Mouse (Mus musculus): Measurements from ENCODE around the gene Arntl. TPM values are rescaled to one million over a fixed set of nuclear protein-coding genes. Genes with fewer than 3 reads are reported as not detected.

Gene Arntl
- polyA plus RNA-seq, 1 experiment from 2014 or later = 6.7 TPM

DNA sequence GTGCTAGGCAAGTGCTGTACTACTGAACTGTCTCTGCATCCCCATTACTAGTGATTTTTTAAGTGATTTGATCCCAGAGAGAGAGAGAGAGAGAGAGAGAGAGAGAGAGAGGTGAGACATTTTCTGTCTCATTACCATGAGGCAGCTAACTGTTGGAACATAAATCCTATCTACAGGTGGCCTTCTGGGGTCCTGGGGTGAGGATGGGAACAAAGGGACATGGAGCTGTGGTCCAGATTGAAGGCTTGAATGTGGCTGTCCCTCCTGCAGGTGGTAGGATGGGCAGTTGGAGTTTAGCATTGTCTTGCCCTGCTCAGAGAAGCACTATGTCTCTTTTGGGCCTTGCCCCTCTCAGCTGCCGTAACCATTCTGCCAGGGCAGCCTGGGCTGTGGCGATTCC, 63.7 kb downstream of the Arntl start:
- no peaks in the 10 kb centered on the region for H3K9me3 ChIP-seq (replicated peaks)
- H3K36me3 ChIP-seq (replicated peaks) = no peaks in the 10 kb centered on the region
- 68% methylated on average over 2 of the region's 2 CpGs for WGBS (ENCODE audit: insufficient replicate concordance)
- no peaks in the 10 kb centered on the region for H3K27me3 ChIP-seq
- H3K9ac ChIP-seq = no peak overlapping the region
- no peak overlapping the region for H3K4me2 ChIP-seq
- no peak for ATAC-seq (ENCODE audit: insufficient read depth)
- no peak overlapping the region for H3K4me3 ChIP-seq (replicated peaks)
- no peaks in the 10 kb centered on the region for H3K4me1 ChIP-seq (replicated peaks)
- H3K27ac ChIP-seq (replicated peaks) = no peak overlapping the region

DNA sequence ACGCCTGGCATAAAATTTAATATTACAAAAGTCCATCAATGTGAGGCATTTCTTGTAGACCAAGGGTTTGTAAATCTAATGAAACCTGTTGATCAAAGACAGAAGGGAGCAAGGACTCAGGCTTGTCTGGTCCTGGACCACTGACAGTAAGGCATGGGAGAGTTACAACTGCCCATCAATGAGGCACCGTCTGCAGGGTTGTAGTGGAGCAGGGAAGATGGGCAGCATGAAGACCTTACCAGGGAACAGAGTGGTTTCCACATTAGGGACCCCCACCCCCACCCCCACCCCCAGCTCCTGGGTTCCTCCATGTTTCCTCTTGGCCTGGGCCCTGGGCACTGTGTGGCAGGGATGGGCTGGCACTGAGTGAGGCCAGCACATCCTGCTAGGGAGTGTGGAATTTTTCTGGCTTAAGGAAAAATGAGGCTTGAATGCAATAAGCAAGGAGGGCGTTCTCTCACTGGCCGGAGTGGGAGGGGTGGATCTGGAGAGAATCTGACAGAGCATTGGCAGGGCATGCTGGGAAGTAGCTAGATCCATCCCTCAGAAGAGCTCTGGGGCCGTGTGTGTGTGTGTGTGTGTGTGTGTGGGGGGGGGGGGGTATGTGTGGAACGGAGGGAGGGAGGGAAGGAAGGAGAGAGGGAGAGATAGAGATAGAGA, 65.2 kb downstream of the Arntl start:
- ATAC-seq (ENCODE audit: insufficient read depth) = no peak
- Histone ChIP-seq H3K27ac (replicated peaks) (no peak overlapping the region), H3K4me2 (no peak overlapping the region), H3K36me3 (replicated peaks) (no peaks in the 10 kb centered on the region), H3K27me3 (no peaks in the 10 kb centered on the region), H3K9me3 (replicated peaks) (no peaks in the 10 kb centered on the region), H3K9ac (no peak overlapping the region), H3K4me3 (replicated peaks) (no peak overlapping the region), H3K4me1 (replicated peaks) (no peaks in the 10 kb centered on the region)
- 60% methylated on average over 6 of the region's 6 CpGs for WGBS (ENCODE audit: insufficient replicate concordance)

DNA sequence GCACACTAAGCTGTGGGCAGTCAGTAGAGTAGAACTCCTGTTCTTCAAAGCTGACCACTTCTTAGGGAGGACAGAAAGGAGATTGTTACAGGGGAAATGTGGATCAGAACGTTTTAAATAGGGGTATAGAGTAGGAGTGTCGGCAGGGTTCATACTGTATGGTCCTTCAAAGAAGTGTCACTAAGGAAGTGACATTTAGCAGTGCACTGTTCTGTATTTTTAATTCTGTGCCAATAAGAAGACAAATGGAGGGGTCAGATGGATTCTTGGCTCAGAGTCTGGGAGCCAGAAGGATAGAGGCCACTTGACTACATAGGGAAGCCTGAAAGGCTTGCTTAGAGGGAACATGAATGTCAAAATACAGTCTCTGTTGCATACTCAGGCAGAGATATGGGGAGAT, 70.0 kb downstream of the Arntl start:
- no peaks in the 10 kb centered on the region for H3K9me3 ChIP-seq (replicated peaks)
- no peak for ATAC-seq (ENCODE audit: insufficient read depth)
- H3K4me2 ChIP-seq = no peak overlapping the region
- no peaks in the 10 kb centered on the region for H3K4me1 ChIP-seq (replicated peaks)
- no peak overlapping the region for H3K27ac ChIP-seq (replicated peaks)
- H3K36me3 ChIP-seq (replicated peaks) = no peaks in the 10 kb centered on the region
- no peak overlapping the region for H3K9ac ChIP-seq
- H3K4me3 ChIP-seq (replicated peaks) = no peak overlapping the region
- H3K27me3 ChIP-seq = no peaks in the 10 kb centered on the region
- 56% methylated on average over 2 of the region's 2 CpGs for WGBS (ENCODE audit: insufficient replicate concordance)

DNA sequence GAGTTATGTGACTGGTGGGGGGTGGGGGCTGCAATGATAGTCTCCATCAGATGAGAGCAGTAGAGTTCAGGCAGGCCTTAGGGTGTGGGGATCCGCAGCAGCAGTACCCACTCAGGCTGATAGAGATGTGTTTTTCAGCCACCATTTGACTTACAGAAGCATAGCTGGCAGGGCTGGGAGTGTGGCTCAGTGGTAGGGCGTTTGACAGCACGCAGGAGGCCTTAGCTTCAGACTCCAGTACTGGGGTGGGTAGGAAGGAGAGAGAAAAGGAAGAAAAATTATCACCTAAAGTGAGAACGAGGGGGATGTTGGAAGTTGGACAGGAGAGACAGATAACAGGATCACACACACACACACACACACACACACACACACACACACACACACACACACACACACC, 71.2 kb downstream of the Arntl start:
- Histone ChIP-seq H3K27me3 (no peaks in the 10 kb centered on the region), H3K27ac (replicated peaks) (no peak overlapping the region), H3K4me3 (replicated peaks) (no peak overlapping the region), H3K9ac (no peak overlapping the region), H3K36me3 (replicated peaks) (peaks cover 5% of the 10 kb centered on the region), H3K4me1 (replicated peaks) (no peaks in the 10 kb centered on the region), H3K9me3 (replicated peaks) (no peaks in the 10 kb centered on the region), H3K4me2 (no peak overlapping the region)
- 62% methylated on average over 4 of the region's 4 CpGs for WGBS (ENCODE audit: insufficient replicate concordance)
- ATAC-seq (ENCODE audit: insufficient read depth) = no peak

DNA sequence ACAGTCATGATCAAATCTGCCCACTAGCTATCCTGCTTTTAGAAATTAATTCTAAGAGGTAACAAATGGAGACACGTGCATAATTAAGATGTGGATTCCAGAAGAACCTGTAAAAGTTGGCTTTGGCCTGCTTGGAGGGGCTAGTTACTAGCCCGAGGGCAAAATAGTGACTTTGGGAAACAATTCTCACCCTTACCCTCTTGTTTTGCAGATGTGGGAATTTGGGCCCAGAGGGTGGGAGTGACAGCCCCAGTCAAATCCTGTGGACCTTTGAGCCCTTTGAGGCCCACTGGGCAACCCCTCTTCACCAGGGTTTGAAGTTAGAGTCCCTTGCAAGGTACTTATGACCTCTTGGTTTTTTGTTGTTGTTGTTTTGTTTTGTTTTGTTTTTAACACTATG, 72.0 kb downstream of the Arntl start:
- 64% methylated on average over 2 of the region's 2 CpGs for WGBS (ENCODE audit: insufficient replicate concordance)
- Histone ChIP-seq H3K36me3 (replicated peaks) (peaks cover 8% of the 10 kb centered on the region), H3K27me3 (no peaks in the 10 kb centered on the region)

DNA sequence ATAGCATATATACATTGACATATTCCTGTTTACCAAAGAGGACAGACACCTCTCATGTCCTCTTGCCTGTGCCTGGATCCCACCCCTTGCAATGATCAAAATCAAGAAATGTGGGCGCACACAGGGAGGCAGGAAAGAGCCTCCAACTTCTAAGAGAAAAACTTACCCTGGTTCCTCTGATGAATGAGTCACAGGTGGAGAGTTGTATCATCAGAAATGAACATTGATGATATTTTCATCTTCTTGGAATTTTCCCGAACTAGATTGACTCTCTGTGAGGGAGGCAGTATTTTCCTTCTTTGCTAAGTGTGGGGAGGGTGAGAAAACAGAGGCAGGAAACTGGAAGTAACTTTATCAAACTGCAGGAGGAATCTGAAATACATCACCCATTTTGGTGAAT, 78.1 kb downstream of the Arntl start:
- Histone ChIP-seq H3K4me3 (replicated peaks) (no peak overlapping the region), H3K4me2 (no peak overlapping the region), H3K27ac (replicated peaks) (no peak overlapping the region), H3K4me1 (replicated peaks) (no peaks in the 10 kb centered on the region), H3K9me3 (replicated peaks) (no peaks in the 10 kb centered on the region), H3K27me3 (no peaks in the 10 kb centered on the region), H3K36me3 (replicated peaks) (peaks cover 11% of the 10 kb centered on the region), H3K9ac (no peak overlapping the region)
- WGBS (ENCODE audit: insufficient replicate concordance) = 56% methylated on average over 2 of the region's 2 CpGs
- no peak for ATAC-seq (ENCODE audit: insufficient read depth)

More for the DNA sequence above, 72.0 kb downstream of the Arntl start:
- Histone ChIP-seq H3K27ac (replicated peaks) (no peak overlapping the region), H3K9me3 (replicated peaks) (no peaks in the 10 kb centered on the region), H3K9ac (no peak overlapping the region), H3K4me1 (replicated peaks) (no peaks in the 10 kb centered on the region), H3K4me3 (replicated peaks) (no peak overlapping the region), H3K4me2 (no peak overlapping the region)
- ATAC-seq (ENCODE audit: insufficient read depth) = no peak

DNA sequence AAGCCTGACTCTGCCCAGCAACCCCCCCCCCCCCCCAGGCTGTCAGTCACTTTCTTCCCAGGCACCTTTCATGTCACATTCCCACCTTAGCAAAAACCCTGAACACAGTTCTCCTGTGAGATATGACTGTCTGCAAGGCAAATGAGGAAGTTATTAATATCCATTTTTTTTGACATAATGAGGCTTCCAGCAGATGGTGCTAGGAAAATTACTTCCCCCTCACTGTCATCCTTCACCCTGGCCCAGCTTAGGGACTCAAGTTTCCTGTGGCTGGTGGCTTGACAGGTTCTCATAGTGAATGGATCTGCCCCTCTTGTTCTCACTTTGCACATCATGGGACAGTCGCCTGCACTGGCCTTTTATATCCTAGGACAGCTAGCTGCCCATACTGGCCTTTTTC, 81.9 kb downstream of the Arntl start:
- H3K9me3 ChIP-seq (replicated peaks) = no peaks in the 10 kb centered on the region
- WGBS (ENCODE audit: insufficient replicate concordance) = 44% methylated on average over 1 of the region's 1 CpGs
- H3K4me3 ChIP-seq (replicated peaks) = no peak overlapping the region
- no peak overlapping the region for H3K4me2 ChIP-seq
- H3K4me1 ChIP-seq (replicated peaks) = peaks cover 11% of the 10 kb centered on the region
- H3K36me3 ChIP-seq (replicated peaks) = 0 out of 2 replicates have a peak, but pooled peaks cover 3% of the 10 kb centered on the region
- no peak overlapping the region for H3K9ac ChIP-seq
- H3K27me3 ChIP-seq = no peaks in the 10 kb centered on the region
- ATAC-seq (ENCODE audit: insufficient read depth) = no peak
- no peak overlapping the region for H3K27ac ChIP-seq (replicated peaks)

DNA sequence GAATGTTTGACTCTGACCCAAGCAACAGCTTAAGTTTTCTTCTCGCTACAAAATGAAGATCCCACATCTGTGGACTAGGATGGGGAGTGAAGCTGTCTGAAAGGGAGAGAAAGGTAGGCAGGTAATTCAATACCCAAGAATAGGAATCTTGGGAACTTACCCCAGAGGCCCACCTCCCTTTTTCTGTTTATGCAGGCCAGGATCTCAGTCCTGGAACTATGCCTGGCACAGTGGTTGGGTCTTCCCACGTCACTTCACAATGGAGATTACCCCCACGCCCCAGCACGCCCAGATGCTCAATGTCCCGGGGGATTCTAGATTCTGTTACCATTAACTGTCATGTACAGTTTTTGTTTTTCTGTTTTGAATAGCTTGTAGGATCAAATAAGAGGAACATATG, 84.5 kb downstream of the Arntl start:
- no peak overlapping the region for H3K4me3 ChIP-seq (replicated peaks)
- no peak overlapping the region for H3K9ac ChIP-seq
- H3K27me3 ChIP-seq = no peaks in the 10 kb centered on the region
- no peak overlapping the region for H3K27ac ChIP-seq (replicated peaks)
- no peak overlapping the region for H3K4me2 ChIP-seq
- H3K4me1 ChIP-seq (replicated peaks) = peaks cover 33% of the 10 kb centered on the region
- no peak for ATAC-seq (ENCODE audit: insufficient read depth)
- H3K9me3 ChIP-seq (replicated peaks) = no peaks in the 10 kb centered on the region
- WGBS (ENCODE audit: insufficient replicate concordance) = 68% methylated on average over 5 of the region's 5 CpGs
- no peaks in the 10 kb centered on the region for H3K36me3 ChIP-seq (replicated peaks)

DNA sequence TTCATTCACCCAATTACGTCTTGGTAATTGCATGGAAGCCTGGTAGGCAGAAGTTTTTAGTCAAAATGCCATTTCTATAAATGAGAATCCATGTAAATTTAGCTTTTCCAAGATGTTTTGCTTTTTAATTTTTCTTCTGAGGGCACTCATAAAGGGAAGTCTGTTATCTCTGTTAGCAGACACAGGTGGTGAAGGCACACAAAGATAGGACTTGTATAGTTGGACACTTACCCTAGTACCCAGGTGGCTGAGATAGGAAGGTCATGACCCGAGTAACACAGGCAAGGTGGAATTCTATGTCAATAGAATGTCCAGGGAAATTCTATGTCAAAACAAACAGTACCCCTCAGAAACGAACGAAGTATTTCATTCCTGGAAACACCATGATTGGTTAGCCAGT, 84.9 kb downstream of the Arntl start:
- Histone ChIP-seq H3K36me3 (replicated peaks) (no peaks in the 10 kb centered on the region), H3K4me1 (replicated peaks) (peaks cover 37% of the 10 kb centered on the region), H3K9me3 (replicated peaks) (no peaks in the 10 kb centered on the region), H3K27ac (replicated peaks) (no peak overlapping the region), H3K9ac (no peak overlapping the region), H3K4me3 (replicated peaks) (no peak overlapping the region), H3K27me3 (no peaks in the 10 kb centered on the region), H3K4me2 (no peak overlapping the region)
- ATAC-seq (ENCODE audit: insufficient read depth) = peak; percentile 51; the same call in 1 of the 2 replicates
- WGBS (ENCODE audit: insufficient replicate concordance) = 43% methylated on average over 4 of the region's 4 CpGs

DNA sequence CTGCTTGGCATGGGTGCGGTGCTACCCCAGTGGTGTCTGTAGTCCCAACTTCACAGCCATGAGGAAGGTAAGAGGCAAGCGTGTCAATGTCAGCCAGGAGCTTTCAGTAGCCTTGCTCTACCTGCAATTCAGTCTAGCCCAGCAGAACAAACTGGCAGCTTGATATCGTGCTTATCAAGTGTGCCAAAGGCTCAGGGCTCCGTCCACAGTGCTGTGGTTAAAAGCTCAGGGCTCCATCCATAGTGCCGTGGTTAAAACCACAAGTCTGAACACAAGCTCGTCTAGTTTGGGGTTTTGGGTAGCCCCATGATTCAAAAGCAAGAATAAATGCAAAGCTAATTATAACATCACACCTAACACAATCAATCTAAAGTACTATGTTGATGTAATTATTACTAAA, 87.3 kb downstream of the Arntl start:
- peak; percentile 56 for ATAC-seq (ENCODE audit: insufficient read depth)
- Histone ChIP-seq H3K4me3 (replicated peaks) (no peak overlapping the region), H3K27ac (replicated peaks) (peak overlapping the region; percentile 49)

DNA sequence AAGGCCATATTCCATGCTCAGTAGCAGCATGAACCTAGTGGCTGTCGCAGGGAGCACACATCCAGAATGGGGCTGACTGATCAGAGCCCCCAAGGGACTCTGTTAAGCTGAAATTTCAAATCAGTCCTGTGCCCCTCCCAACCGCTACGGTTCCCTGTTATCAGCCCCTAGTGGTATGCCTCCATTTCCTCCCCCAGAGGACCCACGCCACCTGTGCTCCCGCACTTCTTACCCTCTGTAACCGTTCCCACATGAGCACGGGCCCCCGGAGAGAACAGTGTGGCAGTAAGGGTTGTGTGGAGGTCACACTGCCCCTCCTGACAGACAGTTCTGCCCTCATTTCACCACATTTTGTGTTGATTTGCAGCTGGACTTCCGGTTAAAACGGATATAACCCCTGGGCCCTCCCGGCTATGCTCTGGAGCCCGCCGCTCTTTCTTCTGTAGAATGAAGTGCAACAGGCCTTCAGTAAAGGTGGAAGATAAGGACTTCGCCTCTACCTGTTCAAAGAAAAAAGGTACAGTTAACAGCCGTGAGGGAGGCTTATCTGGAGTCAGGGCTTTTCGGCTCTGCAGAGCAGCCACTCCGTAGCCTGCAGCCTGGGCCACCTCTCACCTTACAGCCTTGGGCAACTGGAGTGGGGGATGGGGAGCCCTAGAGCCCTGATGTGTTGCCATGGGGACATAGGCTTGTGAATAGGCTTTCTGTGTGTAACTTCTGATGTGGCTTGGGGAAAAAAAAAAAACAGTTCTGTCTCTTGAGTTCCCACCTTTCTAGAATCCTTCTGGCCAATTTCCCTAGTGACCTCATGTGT, 88.0 kb downstream of the Arntl start:
- no peaks in the 10 kb centered on the region for H3K9me3 ChIP-seq (replicated peaks)
- H3K27me3 ChIP-seq = no peaks in the 10 kb centered on the region
- 9% methylated on average over 17 of the region's 17 CpGs for WGBS (ENCODE audit: insufficient replicate concordance)
- H3K9ac ChIP-seq = peak overlapping the region; percentile 37; the same call in 1 of the 2 replicates
- H3K36me3 ChIP-seq (replicated peaks) = peaks cover 7% of the 10 kb centered on the region; the same call in 1 of the 2 replicates
- peak overlapping the region; percentile 49 for H3K27ac ChIP-seq (replicated peaks)
- peak; percentile 70 for ATAC-seq (ENCODE audit: insufficient read depth)
- H3K4me1 ChIP-seq (replicated peaks) = peaks cover 43% of the 10 kb centered on the region
- peak overlapping the region; percentile 50 for H3K4me3 ChIP-seq (replicated peaks)
- peak overlapping the region; percentile 75 for H3K4me2 ChIP-seq

More for the DNA sequence above, 87.3 kb downstream of the Arntl start:
- Histone ChIP-seq H3K27me3 (no peaks in the 10 kb centered on the region), H3K36me3 (replicated peaks) (peaks cover 7% of the 10 kb centered on the region; the same call in 1 of the 2 replicates), H3K9me3 (replicated peaks) (no peaks in the 10 kb centered on the region), H3K9ac (no peak overlapping the region), H3K4me2 (peak overlapping the region; percentile 75), H3K4me1 (replicated peaks) (peaks cover 43% of the 10 kb centered on the region)
- WGBS (ENCODE audit: insufficient replicate concordance) = 27% methylated on average over 6 of the region's 6 CpGs
